Mouse (Mus musculus) liver, embryonic 15.5 days (tissue): ENCODE measurements around the gene Kdelc1. TPM values are rescaled to one million over a fixed set of nuclear protein-coding genes. Genes with fewer than 3 reads are reported as not detected.
A peak's percentile ranks its signal among the peaks of the same experiment; 100 is the strongest.

Source experiments
- ATAC-seq: fragments of 200-750 bp; cut with Nextera tagmentation; 2 replicates; pipeline ENCODE4 v1.8.0; 2017; ENCODE audit warnings: moderate number of reproducible peaks, mild to moderate bottlenecking, moderate library complexity; ENCODE audit not compliant: insufficient read depth
- H3K27ac ChIP-seq: fragments of 300-500 bp; sonication (generic); replicated peaks from 2 replicates; pipeline ENCODE4 v1.5.1; 2015; ENCODE audit warnings: mild to moderate bottlenecking, inconsistent platforms
- H3K27me3 ChIP-seq: fragments of 300-500 bp; sonication (generic); 2 replicates; pipeline ENCODE4 v1.6.1; 2015; ENCODE audit warnings: mild to moderate bottlenecking, inconsistent platforms
- H3K36me3 ChIP-seq: fragments of 300-500 bp; sonication (generic); replicated peaks from 2 replicates; pipeline ENCODE4 v1.6.1; 2015; ENCODE audit warnings: moderate library complexity, mild to moderate bottlenecking, inconsistent platforms
- H3K4me1 ChIP-seq: fragments of 300-500 bp; sonication (generic); replicated peaks from 2 replicates; pipeline ENCODE4 v1.6.1; 2015; ENCODE audit warnings: inconsistent platforms
- H3K4me2 ChIP-seq: fragments of 300-500 bp; sonication (generic); 2 replicates; pipeline ENCODE4 v1.6.1; 2015; ENCODE audit warnings: moderate library complexity, mild to moderate bottlenecking, inconsistent platforms
- H3K4me3 ChIP-seq: fragments of 300-500 bp; sonication (generic); replicated peaks from 2 replicates; pipeline ENCODE4 v1.5.1; 2015; ENCODE audit warnings: mild to moderate bottlenecking, inconsistent platforms
- H3K9ac ChIP-seq: fragments of 300-500 bp; sonication (generic); 2 replicates; pipeline ENCODE4 v1.6.1; 2015; ENCODE audit warnings: moderate library complexity, mild to moderate bottlenecking, inconsistent platforms
- H3K9me3 ChIP-seq: fragments of 300-500 bp; sonication (generic); replicated peaks from 2 replicates; pipeline ENCODE4 v1.6.1; 2016; ENCODE audit warnings: inconsistent platforms
- WGBS: fragments of 180-500 bp; shearing (Covaris S2); methylation state at CpG from one replicate; pipeline ENCODE4 v1.1.7; 2015; ENCODE audit warnings: mixed read lengths; ENCODE audit not compliant: insufficient replicate concordance; 5-methylcytosine and 5-hydroxymethylcytosine counted together
- polyA plus RNA-seq: library from polyadenylated mRNA; unstranded; fragments of >200 nt; fragmentation: Nextera tagmentation; extraction: Ambion mirVana; gene quantifications from 2 replicates; pipeline ENCODE4 v1.2.1, GENCODE M21; 2015

Kdelc1 gene
- polyA plus RNA-seq, 1 experiment from 2014 or later, result 13.8 TPM

GRCm38 (mm10) chr1:44129929-44130581 lies 11.4 kb upstream of the Kdelc1 start:
- Histone ChIP-seq H3K4me2 (no peak overlapping the region), H3K27ac (no peak overlapping the region), H3K9me3 (no peaks in the 10 kb centered on the region), H3K36me3 (0 out of 2 replicates have a peak, but pooled peaks cover 3% of the 10 kb centered on the region), H3K27me3 (no peaks in the 10 kb centered on the region), H3K9ac (no peak overlapping the region), H3K4me1 (no peaks in the 10 kb centered on the region), H3K4me3 (no peak overlapping the region)
- ATAC-seq, result no peak
- WGBS, result 50% methylated on average over 4 of the region's 4 CpGs

- no peaks in the 10 kb centered on the region for H3K27me3 ChIP-seq
- no peak overlapping the region for H3K4me3 ChIP-seq
- 0 out of 2 replicates have a peak, but pooled peaks cover 3% of the 10 kb centered on the region for H3K36me3 ChIP-seq
- no peaks in the 10 kb centered on the region for H3K9me3 ChIP-seq
- H3K27ac ChIP-seq, result no peak overlapping the region
- no peaks in the 10 kb centered on the region for H3K4me1 ChIP-seq
- H3K4me2 ChIP-seq, result no peak overlapping the region
- WGBS, result 71% methylated on average over 4 of the region's 4 CpGs
- ATAC-seq, result no peak
- H3K9ac ChIP-seq, result no peak overlapping the region
Observed at GRCm38 (mm10) chr1:44125590-44125989, 7.0 kb upstream of the Kdelc1 start.

- ATAC-seq, result no peak
- H3K4me1 ChIP-seq, result peaks cover 23% of the 10 kb centered on the region
- no peak overlapping the region for H3K9ac ChIP-seq
- H3K4me2 ChIP-seq, result no peak overlapping the region
- no peak overlapping the region for H3K4me3 ChIP-seq
- H3K27ac ChIP-seq, result no peak overlapping the region
- no peaks in the 10 kb centered on the region for H3K27me3 ChIP-seq
- WGBS, result 17% methylated on average over 3 of the region's 3 CpGs
- no peaks in the 10 kb centered on the region for H3K9me3 ChIP-seq
- no peaks in the 10 kb centered on the region for H3K36me3 ChIP-seq
Observed at GRCm38 (mm10) chr1:44122256-44122655, 3.6 kb upstream of the Kdelc1 start.

- no peaks in the 10 kb centered on the region for H3K27me3 ChIP-seq
- H3K36me3 ChIP-seq, result peaks cover 3% of the 10 kb centered on the region; the same call in 1 of the 2 replicates
- H3K27ac ChIP-seq, result peak overlapping the region; percentile 81
- no peaks in the 10 kb centered on the region for H3K9me3 ChIP-seq
- peak overlapping the region; percentile 70 for H3K4me3 ChIP-seq
- H3K4me2 ChIP-seq, result peak overlapping the region; percentile 91
- 9% methylated on average over 6 of the region's 6 CpGs for WGBS
- peaks cover 23% of the 10 kb centered on the region for H3K4me1 ChIP-seq
- ATAC-seq, result no peak
- H3K9ac ChIP-seq, result peak overlapping the region; percentile 59
Observed at GRCm38 (mm10) chr1:44120074-44120406, 1.4 kb upstream of the Kdelc1 start.

DNA sequence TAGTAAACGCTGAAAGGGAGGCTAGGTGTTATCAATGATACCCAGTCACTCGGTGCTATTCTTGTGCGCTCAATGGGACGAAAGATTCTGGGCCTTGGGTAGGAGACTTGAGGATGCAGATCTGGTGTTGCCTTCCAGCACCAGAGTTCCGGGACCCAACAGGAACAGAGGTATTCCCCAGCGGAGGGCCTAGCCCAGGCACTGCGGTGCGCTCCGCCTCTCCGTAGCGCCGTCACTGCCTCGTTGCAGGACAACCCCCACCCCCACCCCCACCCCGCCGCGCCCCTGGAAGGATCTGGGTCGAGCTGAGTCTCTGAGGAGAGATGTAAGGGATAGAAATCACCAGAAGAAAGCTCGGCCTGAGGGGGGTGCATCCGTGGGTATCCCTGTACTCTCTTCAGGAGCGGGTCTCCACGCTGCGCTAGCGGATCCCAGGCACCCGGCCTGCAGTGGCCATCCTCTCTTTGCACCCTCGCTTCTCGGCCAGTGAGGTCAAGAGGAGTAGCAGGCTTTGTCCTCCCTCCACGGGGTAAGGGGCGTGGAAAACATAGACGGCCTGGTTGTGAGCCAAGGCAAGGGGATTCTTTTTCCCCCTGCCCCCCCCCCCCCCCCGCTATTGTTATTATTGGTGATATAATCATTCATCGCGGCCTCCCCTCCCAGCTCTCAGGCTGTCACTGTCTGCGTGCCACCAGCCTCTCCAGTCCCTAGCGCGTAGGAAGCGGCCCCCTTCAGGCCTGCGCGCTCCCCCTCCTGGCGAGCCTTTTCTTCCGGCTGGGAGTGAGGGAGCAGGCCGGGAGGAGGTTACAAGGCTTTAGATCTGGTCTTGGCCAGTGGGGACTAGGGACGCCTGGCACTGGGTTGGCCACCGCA lies 829 bp upstream of the Kdelc1 start:
- H3K36me3 ChIP-seq, result peaks cover 3% of the 10 kb centered on the region; the same call in 1 of the 2 replicates
- H3K4me3 ChIP-seq, result peak overlapping the region; percentile 70
- H3K27ac ChIP-seq, result peak overlapping the region; percentile 81
- ATAC-seq, result peak; percentile 84
- no peaks in the 10 kb centered on the region for H3K9me3 ChIP-seq
- WGBS, result under 1% methylated on average over 41 of the region's 43 CpGs
- peak overlapping the region; percentile 59 for H3K9ac ChIP-seq
- H3K27me3 ChIP-seq, result no peaks in the 10 kb centered on the region
- H3K4me1 ChIP-seq, result peaks cover 23% of the 10 kb centered on the region
- peak overlapping the region; percentile 91 for H3K4me2 ChIP-seq

DNA sequence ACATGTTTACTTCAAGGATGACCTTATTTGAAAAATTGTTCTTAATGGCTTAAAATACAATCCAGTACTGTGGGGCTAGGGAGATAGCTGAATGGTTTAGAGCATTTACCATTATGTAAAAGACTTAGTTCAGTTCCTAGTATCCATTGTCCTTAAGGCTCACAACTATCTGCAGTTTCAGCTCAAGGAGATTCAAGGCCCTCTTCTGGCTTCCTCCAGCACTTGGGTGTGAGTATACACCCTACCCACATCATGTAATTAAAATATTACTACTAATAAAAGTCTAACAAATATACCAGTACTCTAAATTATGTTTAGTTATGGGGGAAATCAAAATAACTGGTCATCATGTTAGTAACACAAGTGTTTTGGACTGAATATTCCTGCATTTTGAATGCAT lies 1.0 kb downstream of the Kdelc1 start:
- H3K4me1 ChIP-seq, result peaks cover 23% of the 10 kb centered on the region
- no peak overlapping the region for H3K27ac ChIP-seq
- no peak overlapping the region for H3K9ac ChIP-seq
- no peaks in the 10 kb centered on the region for H3K9me3 ChIP-seq
- peak overlapping the region; percentile 70; the same call in 1 of the 2 replicates for H3K4me3 ChIP-seq
- H3K4me2 ChIP-seq, result peak overlapping the region; percentile 91
- H3K27me3 ChIP-seq, result no peaks in the 10 kb centered on the region
- peaks cover 17% of the 10 kb centered on the region for H3K36me3 ChIP-seq
- no peak for ATAC-seq

DNA sequence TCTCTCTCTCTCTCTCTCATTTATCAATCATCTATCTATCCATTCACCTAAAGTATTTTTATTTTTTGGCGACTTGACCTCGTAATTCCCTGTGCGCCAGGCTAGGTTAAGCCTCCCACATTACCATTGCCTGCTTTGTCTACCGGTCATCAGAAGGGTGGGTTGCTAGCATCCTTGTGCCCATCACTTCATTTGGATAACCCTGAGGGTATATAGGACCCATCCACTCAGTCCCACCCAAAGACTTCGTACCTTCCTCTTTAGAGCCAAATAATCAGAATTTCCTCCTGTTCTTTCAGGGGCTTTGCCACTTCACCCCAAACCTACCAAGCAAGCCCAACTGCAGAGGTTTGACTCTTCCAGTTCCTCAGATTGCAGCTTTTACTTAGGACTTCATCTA lies 15.7 kb downstream of the Kdelc1 start:
- Histone ChIP-seq H3K9me3 (no peaks in the 10 kb centered on the region), H3K9ac (peak overlapping the region; percentile 94; the same call in 1 of the 2 replicates), H3K36me3 (peaks cover 12% of the 10 kb centered on the region), H3K27ac (0 out of 2 replicates have a peak overlapping the region, but pooled peaks have one; percentile 98), H3K4me3 (peak overlapping the region; percentile 96), H3K4me1 (peaks cover 17% of the 10 kb centered on the region), H3K4me2 (peak overlapping the region; percentile 88), H3K27me3 (no peaks in the 10 kb centered on the region)
- no peak for ATAC-seq
- 17% methylated on average over 5 of the region's 5 CpGs for WGBS

GRCm38 (mm10) chr1:44102259-44102717 lies 16.3 kb downstream of the Kdelc1 start, which contains the start of gene Tex30:
Gene Tex30 (minus strand): TSS chr1:44102441.
- ATAC-seq, result peak; percentile 95
- Histone ChIP-seq H3K36me3 (peaks cover 12% of the 10 kb centered on the region), H3K27ac (peak within 1 kb of the TSS; percentile 98), H3K4me3 (peak within 1 kb of the TSS; percentile 96), H3K4me1 (peaks cover 17% of the 10 kb centered on the region), H3K27me3 (no peaks in the 10 kb centered on the region), H3K9me3 (no peaks in the 10 kb centered on the region), H3K9ac (peak within 1 kb of the TSS; percentile 94), H3K4me2 (peak within 1 kb of the TSS; percentile 88)
- under 1% methylated on average over 55 of the region's 55 CpGs for WGBS

DNA sequence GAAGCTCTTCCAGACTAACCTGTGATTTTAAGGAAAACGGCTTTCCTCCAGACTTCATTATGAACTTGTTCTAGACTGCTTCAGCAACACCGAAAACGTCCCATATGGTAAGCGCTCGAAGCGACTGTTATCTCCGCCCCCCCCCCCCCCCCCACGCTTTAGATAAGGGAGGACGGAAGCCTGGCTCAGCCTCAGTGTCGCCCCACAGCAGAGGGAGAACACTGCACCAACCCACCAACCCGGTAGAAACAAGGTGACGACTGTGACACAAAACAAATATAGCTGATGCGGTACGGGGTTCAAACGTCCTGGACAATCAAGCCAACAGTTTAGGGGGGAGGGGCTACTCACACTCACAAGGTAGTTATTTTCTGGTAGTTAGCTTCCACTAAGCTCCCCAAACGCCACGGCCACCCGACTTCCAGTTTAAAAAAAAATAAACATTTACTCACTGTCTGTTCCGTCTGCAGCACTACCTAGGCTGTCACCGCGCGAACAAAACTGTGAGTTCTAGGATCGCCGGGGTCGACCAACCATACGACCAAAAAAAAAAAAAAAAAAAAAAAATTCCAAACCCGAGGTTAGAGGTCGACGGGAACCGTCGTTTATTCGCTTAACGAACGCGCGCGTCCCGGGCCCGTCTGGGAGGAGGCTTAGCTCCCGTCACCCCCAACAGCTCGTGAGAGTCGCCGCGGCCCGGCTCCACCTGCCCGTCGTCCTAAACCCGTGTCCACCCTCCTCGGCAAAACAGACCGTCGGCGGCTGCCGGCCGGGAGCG lies 17.0 kb downstream of the Kdelc1 start:
- WGBS, result under 1% methylated on average over 55 of the region's 55 CpGs
- ATAC-seq, result peak; percentile 78
- peaks cover 18% of the 10 kb centered on the region for H3K36me3 ChIP-seq
- peak overlapping the region; percentile 94 for H3K9ac ChIP-seq
- H3K27ac ChIP-seq, result peak overlapping the region; percentile 98
- peaks cover 17% of the 10 kb centered on the region for H3K4me1 ChIP-seq
- H3K27me3 ChIP-seq, result no peaks in the 10 kb centered on the region
- peak overlapping the region; percentile 88 for H3K4me2 ChIP-seq
- peak overlapping the region; percentile 96 for H3K4me3 ChIP-seq
- H3K9me3 ChIP-seq, result no peaks in the 10 kb centered on the region

- Histone ChIP-seq H3K27ac (no peak overlapping the region), H3K9me3 (no peaks in the 10 kb centered on the region), H3K27me3 (no peaks in the 10 kb centered on the region), H3K9ac (no peak overlapping the region), H3K4me1 (no peaks in the 10 kb centered on the region), H3K36me3 (no peaks in the 10 kb centered on the region), H3K4me2 (no peak overlapping the region), H3K4me3 (no peak overlapping the region)
- WGBS, result 5% methylated on average over 1 of the region's 1 CpGs
- no peak for ATAC-seq
Observed at GRCm38 (mm10) chr1:44064625-44065024, 54.0 kb downstream of the Kdelc1 start.
